Mouse (Mus musculus): Measurements from ENCODE around the gene Tuba3a. TPM values are rescaled to one million over a fixed set of nuclear protein-coding genes. Genes with fewer than 3 reads are reported as not detected.

The Tuba3a gene
- total RNA-seq, 1 experiment: 84.8 TPM

DNA sequence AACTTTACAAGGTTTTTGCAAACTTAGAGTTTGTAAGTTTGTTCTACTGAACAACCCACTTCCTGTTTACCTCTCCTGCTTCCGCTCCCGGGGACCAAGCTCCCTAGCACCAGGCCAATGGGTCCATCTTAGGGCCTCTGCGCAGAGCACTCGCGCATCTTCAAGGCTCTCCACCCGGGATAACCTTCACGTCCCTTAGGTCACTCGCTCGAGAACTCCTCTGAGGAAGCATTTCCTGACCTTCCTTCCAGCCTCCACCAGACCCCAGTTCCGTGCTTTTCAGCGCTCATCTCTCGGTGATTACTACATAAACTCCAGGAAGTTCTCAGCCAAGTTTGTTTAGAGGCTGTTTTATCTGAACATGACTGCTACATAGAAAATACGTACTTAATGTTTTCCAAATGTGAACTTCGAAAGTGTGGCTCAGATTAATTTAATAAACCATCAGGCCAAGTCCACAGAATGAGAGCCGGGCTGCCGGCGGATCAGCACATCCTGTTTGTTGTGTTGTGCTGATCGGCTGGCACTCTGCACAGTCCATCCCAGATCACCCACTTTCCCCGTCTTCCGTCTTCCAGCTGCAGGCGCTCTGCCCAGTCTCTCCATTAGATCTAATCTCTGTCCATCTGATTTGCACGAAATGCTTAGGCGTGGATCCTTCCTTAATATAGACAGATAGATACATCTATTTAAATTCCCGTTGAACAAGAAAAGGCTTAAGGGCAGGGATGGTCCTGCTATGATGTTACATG, 16.6 kb upstream of the Tuba3a start:
- TF ChIP-seq CHD2 (IDR thresholded peaks at IDR 0.05; ENCODE audit: low read depth, low read length) (no peak), ZC3H11A (IDR thresholded peaks at IDR 0.05; ENCODE audit: borderline replicate concordance, low read depth, low read length) (no peak), ZNF384 (IDR thresholded peaks at IDR 0.05; ENCODE audit: low read depth, low read length) (no peak), MAFK (IDR thresholded peaks at IDR 0.05; ENCODE audit: insufficient read depth, low read depth, low read length) (no peak), HCFC1 (IDR thresholded peaks at IDR 0.05; ENCODE audit: borderline replicate concordance, insufficient read depth, low read length) (no peak)
- H3K36me3 ChIP-seq (ENCODE audit: control insufficient read depth, insufficient read depth, low read length, poor library complexity, severe bottlenecking): no peaks in the 10 kb centered on the region
- H3K27ac ChIP-seq (ENCODE audit: insufficient read depth, low read depth, low read length, poor library complexity, severe bottlenecking): no peak overlapping the region
- no peaks in the 10 kb centered on the region for H3K4me1 ChIP-seq (ENCODE audit: control insufficient read depth in 2 of 2, insufficient read depth in 2 of 2, low read length in 2 of 2, poor library complexity in 1 of 2)
- H3K9ac ChIP-seq (ENCODE audit: insufficient read depth, low read depth, low read length, poor library complexity, severe bottlenecking): no peak overlapping the region; the same call in 1 of the 2 replicates
- no peak overlapping the region for H3K4me3 ChIP-seq (ENCODE audit: insufficient read depth in 1 of 2, low read depth in 1 of 2, low read length in 2 of 2, poor library complexity in 1 of 2, severe bottlenecking in 1 of 2)
- no peak for DNase-seq (ENCODE audit: low read depth, low spot score)
- no peaks in the 10 kb centered on the region for H3K9me3 ChIP-seq (ENCODE audit: control insufficient read depth, insufficient read depth, low read depth, low read length)
- in situ Hi-C loops (cut with MboI; ENCODE audit: low sequenced_read_pairs in 2 of 2, unreplicated experiment in 2 of 2): no loop called here

GRCm38 (mm10) chr6:125300982-125301381, 15.1 kb upstream of the Tuba3a start:
- H3K27ac ChIP-seq (ENCODE audit: insufficient read depth, low read depth, low read length, poor library complexity, severe bottlenecking): no peak overlapping the region

GRCm38 (mm10) chr6:125297149-125297820, 11.4 kb upstream of the Tuba3a start:
- Histone ChIP-seq H3K4me1 (ENCODE audit: control insufficient read depth in 2 of 2, insufficient read depth in 2 of 2, low read length in 2 of 2, poor library complexity in 1 of 2) (no peaks in the 10 kb centered on the region), H3K9me3 (ENCODE audit: control insufficient read depth, insufficient read depth, low read depth, low read length) (no peaks in the 10 kb centered on the region), H3K4me3 (ENCODE audit: insufficient read depth in 1 of 2, low read depth in 1 of 2, low read length in 2 of 2, poor library complexity in 1 of 2, severe bottlenecking in 1 of 2) (no peak overlapping the region), H3K9ac (ENCODE audit: insufficient read depth, low read depth, low read length, poor library complexity, severe bottlenecking) (no peak overlapping the region), H3K27ac (ENCODE audit: insufficient read depth, low read depth, low read length, poor library complexity, severe bottlenecking) (no peak overlapping the region), H3K36me3 (ENCODE audit: control insufficient read depth, insufficient read depth, low read length, poor library complexity, severe bottlenecking) (no peaks in the 10 kb centered on the region)
- no peak for TF ChIP-seq ZNF384 (IDR thresholded peaks at IDR 0.05; ENCODE audit: low read depth, low read length)
- no peak for TF ChIP-seq ZC3H11A (IDR thresholded peaks at IDR 0.05; ENCODE audit: borderline replicate concordance, low read depth, low read length)
- no peak for TF ChIP-seq MAFK (IDR thresholded peaks at IDR 0.05; ENCODE audit: insufficient read depth, low read depth, low read length)
- no peak for TF ChIP-seq CHD2 (IDR thresholded peaks at IDR 0.05; ENCODE audit: low read depth, low read length)
- TF ChIP-seq HCFC1 (IDR thresholded peaks at IDR 0.05; ENCODE audit: borderline replicate concordance, insufficient read depth, low read length): no peak
- DNase-seq (ENCODE audit: low read depth, low spot score): no peak
- in situ Hi-C loops (cut with MboI; ENCODE audit: low sequenced_read_pairs in 2 of 2, unreplicated experiment in 2 of 2): no loop called here

More at GRCm38 (mm10) chr6:125300982-125301381, 15.1 kb upstream of the Tuba3a start:
- Histone ChIP-seq H3K4me3 (ENCODE audit: insufficient read depth in 1 of 2, low read depth in 1 of 2, low read length in 2 of 2, poor library complexity in 1 of 2, severe bottlenecking in 1 of 2) (no peak overlapping the region), H3K4me1 (ENCODE audit: control insufficient read depth in 2 of 2, insufficient read depth in 2 of 2, low read length in 2 of 2, poor library complexity in 1 of 2) (no peaks in the 10 kb centered on the region), H3K36me3 (ENCODE audit: control insufficient read depth, insufficient read depth, low read length, poor library complexity, severe bottlenecking) (no peaks in the 10 kb centered on the region), H3K9ac (ENCODE audit: insufficient read depth, low read depth, low read length, poor library complexity, severe bottlenecking) (no peak overlapping the region), H3K9me3 (ENCODE audit: control insufficient read depth, insufficient read depth, low read depth, low read length) (no peaks in the 10 kb centered on the region)
- no peak for TF ChIP-seq HCFC1 (IDR thresholded peaks at IDR 0.05; ENCODE audit: borderline replicate concordance, insufficient read depth, low read length)
- no peak for TF ChIP-seq MAFK (IDR thresholded peaks at IDR 0.05; ENCODE audit: insufficient read depth, low read depth, low read length)
- TF ChIP-seq ZNF384 (IDR thresholded peaks at IDR 0.05; ENCODE audit: low read depth, low read length): no peak
- TF ChIP-seq CHD2 (IDR thresholded peaks at IDR 0.05; ENCODE audit: low read depth, low read length): no peak
- TF ChIP-seq ZC3H11A (IDR thresholded peaks at IDR 0.05; ENCODE audit: borderline replicate concordance, low read depth, low read length): no peak
- in situ Hi-C loops (cut with MboI; ENCODE audit: low sequenced_read_pairs in 2 of 2, unreplicated experiment in 2 of 2): no loop called here
- DNase-seq (ENCODE audit: low read depth, low spot score): no peak

DNA sequence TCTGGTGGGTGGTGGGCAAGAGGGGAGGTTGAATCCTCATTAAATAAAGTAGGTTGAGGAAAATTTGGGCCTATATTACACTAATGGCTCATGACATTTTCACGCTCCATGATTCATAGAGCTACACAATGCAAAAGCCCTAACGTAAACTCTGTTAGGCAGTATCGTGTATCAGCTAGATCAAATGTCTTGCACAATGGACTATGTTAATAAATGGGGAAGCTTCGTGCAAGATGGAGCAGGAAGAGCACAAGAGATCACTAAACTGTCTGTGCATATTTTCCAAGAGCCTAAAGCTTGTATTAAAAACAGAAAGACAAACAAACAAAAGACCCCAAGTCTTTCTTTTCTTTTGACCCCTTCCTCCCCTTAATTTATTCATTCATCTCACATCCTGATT, 8.2 kb upstream of the Tuba3a start:
- Histone ChIP-seq H3K4me3 (ENCODE audit: insufficient read depth in 1 of 2, low read depth in 1 of 2, low read length in 2 of 2, poor library complexity in 1 of 2, severe bottlenecking in 1 of 2) (no peak overlapping the region), H3K36me3 (ENCODE audit: control insufficient read depth, insufficient read depth, low read length, poor library complexity, severe bottlenecking) (no peaks in the 10 kb centered on the region), H3K27ac (ENCODE audit: insufficient read depth, low read depth, low read length, poor library complexity, severe bottlenecking) (no peak overlapping the region), H3K4me1 (ENCODE audit: control insufficient read depth in 2 of 2, insufficient read depth in 2 of 2, low read length in 2 of 2, poor library complexity in 1 of 2) (no peaks in the 10 kb centered on the region), H3K9me3 (ENCODE audit: control insufficient read depth, insufficient read depth, low read depth, low read length) (no peaks in the 10 kb centered on the region), H3K9ac (ENCODE audit: insufficient read depth, low read depth, low read length, poor library complexity, severe bottlenecking) (no peak overlapping the region)
- no peak for DNase-seq (ENCODE audit: low read depth, low spot score)
- in situ Hi-C loops (cut with MboI; ENCODE audit: low sequenced_read_pairs in 2 of 2, unreplicated experiment in 2 of 2): no loop called here
- TF ChIP-seq ZC3H11A (IDR thresholded peaks at IDR 0.05; ENCODE audit: borderline replicate concordance, low read depth, low read length) (no peak), ZNF384 (IDR thresholded peaks at IDR 0.05; ENCODE audit: low read depth, low read length) (no peak), HCFC1 (IDR thresholded peaks at IDR 0.05; ENCODE audit: borderline replicate concordance, insufficient read depth, low read length) (no peak), CHD2 (IDR thresholded peaks at IDR 0.05; ENCODE audit: low read depth, low read length) (no peak), MAFK (IDR thresholded peaks at IDR 0.05; ENCODE audit: insufficient read depth, low read depth, low read length) (no peak)

Data from ES-E14 (cell line).